8 mouse cellular contexts compared by ENCODE assay signal in the genomic region with DNA sequence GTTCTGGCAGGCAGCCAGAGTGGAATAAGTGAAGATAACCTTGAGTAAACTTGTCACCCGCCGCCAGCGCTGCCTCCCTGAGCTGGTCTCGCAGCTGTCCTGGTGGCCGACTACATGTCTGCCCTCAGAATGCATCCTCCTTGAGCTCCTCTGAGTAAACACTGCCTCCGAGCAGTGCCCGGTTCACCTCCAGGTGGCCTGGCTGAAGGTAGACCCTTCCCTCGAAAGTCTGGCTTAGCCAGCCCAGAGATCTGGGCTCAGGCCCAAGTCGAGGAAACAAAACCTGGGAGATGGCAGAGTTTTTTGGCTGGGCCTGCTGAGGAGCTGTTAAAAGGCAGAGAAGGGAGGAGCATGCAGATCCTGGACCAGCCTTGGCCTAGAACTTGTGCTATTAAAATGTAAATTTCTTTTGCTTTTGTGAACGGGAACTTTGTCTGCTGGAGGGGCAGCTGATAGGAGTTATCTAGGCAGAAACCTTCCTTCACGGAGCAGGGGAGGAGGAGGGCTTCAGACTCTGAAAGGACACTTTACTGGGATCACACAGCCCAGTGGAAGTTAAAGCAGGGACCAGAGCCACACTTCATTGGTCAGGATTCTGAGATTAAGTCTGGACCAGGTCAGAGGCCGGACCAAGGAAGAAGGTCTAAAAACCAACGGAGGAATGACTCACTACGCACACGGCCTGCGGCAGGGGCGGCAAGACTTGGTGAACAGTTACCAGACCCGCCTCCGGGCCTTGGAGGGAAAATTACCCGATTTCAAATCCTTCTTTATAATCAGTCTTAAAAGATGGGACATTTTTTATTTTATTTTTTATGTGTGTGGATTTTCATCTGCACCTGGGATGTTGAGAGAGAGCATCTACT. TPM values are rescaled to one million over a fixed set of nuclear protein-coding genes. Genes with fewer than 3 reads are reported as not detected.
DNase-seq lines count a peak whose midpoint lies in the region; ATAC-seq and TF ChIP-seq lines count a peak whose summit lies in the region.

No protein-coding gene starts in this region.

- H3K4me3 ChIP-seq in forebrain, embryonic 11.5 days (ENCODE audit: low read depth, low read length) = peak overlapping the region; percentile 89
- peak overlapping the region; percentile 75 for H3K4me3 ChIP-seq in hindbrain, embryonic 12.5 days
- peak overlapping the region; percentile 94 for H3K4me3 ChIP-seq in liver, embryonic 11.5 days (ENCODE audit: low read depth, low read length)
- peak overlapping the region; percentile 68 for H3K4me3 ChIP-seq in thymus, adult 2 months (ENCODE audit: control insufficient read depth, insufficient read depth, low read length)

- no peaks in the 10 kb centered on the region for H3K27me3 ChIP-seq in forebrain, embryonic 11.5 days (ENCODE audit: control insufficient read depth, insufficient read depth, low read length)
- no peaks in the 10 kb centered on the region; the same call in 1 of the 2 replicates for H3K27me3 ChIP-seq in hindbrain, embryonic 12.5 days
- no peaks in the 10 kb centered on the region for H3K27me3 ChIP-seq in liver, embryonic 11.5 days (replicated peaks; ENCODE audit: control insufficient read depth, insufficient read depth, low read length)
- H3K27me3 ChIP-seq in thymus, adult 2 months (ENCODE audit: control insufficient read depth, insufficient read depth, low read length) = no peaks in the 10 kb centered on the region

- TF ChIP-seq POLR2A in thymus, adult 2 months (IDR thresholded peaks at IDR 0.05; ENCODE audit: control insufficient read depth, extremely low read depth, insufficient read depth, low read length, poor library complexity) = no peak

- peak; percentile 47 to 57 for DNase-seq in layer of hippocampus, postnatal 10 days (ENCODE audit: low spot score in 2 of 2)
- DNase-seq in layer of hippocampus, adult 9-10 months (ENCODE audit: low spot score) = no peak
- DNase-seq in adrenal gland, adult 18-20 months (ENCODE audit: low spot score in 2 of 2) = peak; percentile 51 to 53
- peak; percentile 70 for DNase-seq in forebrain, embryonic 11.5 days (ENCODE audit: low spot score)
- DNase-seq in liver, embryonic 11.5 days (ENCODE audit: low spot score) = peak; percentile 60
- peak; percentile 62 for DNase-seq in neural tube, embryonic 10.5 days (ENCODE audit: extremely low spot score, low spot score)
- peak; percentile 30 for DNase-seq in thymus, adult 2 months

- ATAC-seq in forebrain, embryonic 11.5 days (replicated peaks; ENCODE audit: low FRiP score) = no peak
- ATAC-seq in hindbrain, embryonic 12.5 days (ENCODE audit: low FRiP score) = 0 out of 2 replicates have a peak, but pooled peaks have one; percentile 2
- 0 out of 2 replicates have a peak, but pooled peaks have one; percentile 8 for ATAC-seq in liver, embryonic 11.5 days (replicated peaks; ENCODE audit: low FRiP score)

- H3K9me3 ChIP-seq in forebrain, embryonic 11.5 days (ENCODE audit: control insufficient read depth, low read length) = no peaks in the 10 kb centered on the region
- H3K9me3 ChIP-seq in hindbrain, embryonic 12.5 days (replicated peaks) = no peaks in the 10 kb centered on the region
- no peaks in the 10 kb centered on the region for H3K9me3 ChIP-seq in liver, embryonic 11.5 days (ENCODE audit: control insufficient read depth, low read length)

- peak overlapping the region; percentile 89 for H3K4me2 ChIP-seq in forebrain, embryonic 11.5 days (ENCODE audit: low read depth, low read length, severe bottlenecking)
- peak overlapping the region; percentile 87 for H3K4me2 ChIP-seq in hindbrain, embryonic 12.5 days (replicated peaks)
- H3K4me2 ChIP-seq in liver, embryonic 11.5 days = peak overlapping the region; percentile 97

- peaks cover 4% of the 10 kb centered on the region; the same call in 1 of the 2 replicates for H3K36me3 ChIP-seq in forebrain, embryonic 11.5 days (ENCODE audit: control insufficient read depth, insufficient read depth, low read length)
- H3K36me3 ChIP-seq in hindbrain, embryonic 12.5 days = peaks cover 13% of the 10 kb centered on the region; the same call in 1 of the 2 replicates
- H3K36me3 ChIP-seq in liver, embryonic 11.5 days (ENCODE audit: control insufficient read depth, insufficient read depth, low read length) = peaks cover 24% of the 10 kb centered on the region
- peaks cover 3% of the 10 kb centered on the region; the same call in 1 of the 2 replicates for H3K36me3 ChIP-seq in thymus, adult 2 months (ENCODE audit: control insufficient read depth, insufficient read depth, low read length)

- WGBS in forebrain, embryonic 11.5 days = 2% methylated on average over 20 of the region's 20 CpGs
- 3% methylated on average over 20 of the region's 20 CpGs for WGBS in hindbrain, embryonic 12.5 days
- 7% methylated on average over 20 of the region's 20 CpGs for WGBS in liver, embryonic 11.5 days
- WGBS in thymus, adult 2 months = 44% methylated on average over 20 of the region's 20 CpGs

- H3K27ac ChIP-seq in forebrain, embryonic 11.5 days (ENCODE audit: low read depth, low read length) = peak overlapping the region; percentile 93; the same call in 1 of the 2 replicates
- peak overlapping the region; percentile 91 for H3K27ac ChIP-seq in hindbrain, embryonic 12.5 days
- peak overlapping the region; percentile 83 for H3K27ac ChIP-seq in liver, embryonic 11.5 days (ENCODE audit: low read depth, low read length)
- H3K27ac ChIP-seq in thymus, adult 2 months (ENCODE audit: control insufficient read depth, insufficient read depth, low read length) = no peak overlapping the region

- TF ChIP-seq CTCF in thymus, adult 2 months (IDR thresholded peaks at IDR 0.05; ENCODE audit: borderline replicate concordance, control insufficient read depth, extremely low read depth, insufficient read depth, low read length, poor library complexity) = peak; percentile 37; the same call in 1 of the 2 replicates

- H3K4me1 ChIP-seq in forebrain, embryonic 11.5 days (replicated peaks; ENCODE audit: control insufficient read depth, insufficient read depth, low read length) = peaks cover 13% of the 10 kb centered on the region; the same call in 1 of the 2 replicates
- H3K4me1 ChIP-seq in hindbrain, embryonic 12.5 days = peaks cover 64% of the 10 kb centered on the region
- H3K4me1 ChIP-seq in liver, embryonic 11.5 days (replicated peaks; ENCODE audit: control insufficient read depth, insufficient read depth, low read length) = peaks cover 26% of the 10 kb centered on the region
- peaks cover 17% of the 10 kb centered on the region for H3K4me1 ChIP-seq in thymus, adult 2 months (replicated peaks; ENCODE audit: control insufficient read depth, insufficient read depth, low read length)

- peak overlapping the region; percentile 96 for H3K9ac ChIP-seq in forebrain, embryonic 11.5 days (ENCODE audit: low read length)
- peak overlapping the region; percentile 84 for H3K9ac ChIP-seq in hindbrain, embryonic 12.5 days
- H3K9ac ChIP-seq in liver, embryonic 11.5 days (ENCODE audit: low read depth, low read length) = peak overlapping the region; percentile 86

RNA-seq across cellular contexts. Expression of a gene that starts 2.3 kb away (rescaled TPM):
- 1 to 10 TPM; 5.0 to 5.6 TPM for total RNA-seq in layer of hippocampus, postnatal 10 days (2021)
- total RNA-seq in adrenal gland, adult 18-20 months (2021) = 1 to 10 TPM; 2.0 to 2.1 TPM
- 109 and 110 TPM in 2 replicates for polyA plus RNA-seq in forebrain, embryonic 11.5 days (2014; fragmentation: Nextera tagmentation; extraction: Ambion mirVana)
- 60.1 and 64.4 TPM in 2 replicates for polyA plus RNA-seq in hindbrain, embryonic 12.5 days (2016; fragmentation: Nextera tagmentation; extraction: Ambion mirVana)
- polyA plus RNA-seq in liver, embryonic 11.5 days (2014; fragmentation: Nextera tagmentation; extraction: Ambion mirVana) = 33.3 and 40.0 TPM in 2 replicates
- 28.7 and 37.2 TPM in 2 replicates for polyA plus RNA-seq in thymus, adult 2 months (2012; rRNA removed)

RNA-seq across cellular contexts. Expression of a gene that starts 15.7 kb away (rescaled TPM):
- 1 to 10 TPM; 3.6 to 3.8 TPM for total RNA-seq in layer of hippocampus, postnatal 10 days (2021)
- total RNA-seq in adrenal gland, adult 18-20 months (2021) = 1 to 10 TPM; 2.5 to 3.8 TPM
- polyA plus RNA-seq in forebrain, embryonic 11.5 days (2014; fragmentation: Nextera tagmentation; extraction: Ambion mirVana) = 9.9 and 10.0 TPM in 2 replicates
- 10.0 and 10.7 TPM in 2 replicates for polyA plus RNA-seq in hindbrain, embryonic 12.5 days (2016; fragmentation: Nextera tagmentation; extraction: Ambion mirVana)
- polyA plus RNA-seq in liver, embryonic 11.5 days (2014; fragmentation: Nextera tagmentation; extraction: Ambion mirVana) = 3.6 and 5.1 TPM in 2 replicates
- polyA plus RNA-seq in thymus, adult 2 months (2012; rRNA removed) = 2.3 and 2.8 TPM in 2 replicates

RNA-seq across cellular contexts. Expression of a gene that starts 20.9 kb away (rescaled TPM):
- total RNA-seq in layer of hippocampus, postnatal 10 days (2021) = 100 to 1,000 TPM; 117 to 127 TPM
- total RNA-seq in adrenal gland, adult 18-20 months (2021) = 100 to 1,000 TPM; 223 to 330 TPM
- polyA plus RNA-seq in forebrain, embryonic 11.5 days (2014; fragmentation: Nextera tagmentation; extraction: Ambion mirVana) = 186 and 189 TPM in 2 replicates
- 170 and 175 TPM in 2 replicates for polyA plus RNA-seq in hindbrain, embryonic 12.5 days (2016; fragmentation: Nextera tagmentation; extraction: Ambion mirVana)
- polyA plus RNA-seq in liver, embryonic 11.5 days (2014; fragmentation: Nextera tagmentation; extraction: Ambion mirVana) = 247 and 278 TPM in 2 replicates
- polyA plus RNA-seq in thymus, adult 2 months (2012; rRNA removed) = 113 and 160 TPM in 2 replicates

RNA-seq across cellular contexts. Expression of a gene that starts 44.9 kb away (rescaled TPM):
- total RNA-seq in layer of hippocampus, postnatal 10 days (2021) = under 1 TPM; 0.23 to 0.25 TPM
- under 1 TPM in 1 of 2 experiments, not detected in 1; 0.22 TPM for total RNA-seq in adrenal gland, adult 18-20 months (2021)
- polyA plus RNA-seq in forebrain, embryonic 11.5 days (2014; fragmentation: Nextera tagmentation; extraction: Ambion mirVana) = 0.73 and 0.83 TPM in 2 replicates
- 0.23 and 0.34 TPM in 2 replicates for polyA plus RNA-seq in hindbrain, embryonic 12.5 days (2016; fragmentation: Nextera tagmentation; extraction: Ambion mirVana)
- 11.6 and 11.9 TPM in 2 replicates for polyA plus RNA-seq in liver, embryonic 11.5 days (2014; fragmentation: Nextera tagmentation; extraction: Ambion mirVana)
- polyA plus RNA-seq in thymus, adult 2 months (2012; rRNA removed) = 115 and 120 TPM in 2 replicates
